Mouse (Mus musculus): ENCODE data around the gene Sox18.

The Sox18 gene

GRCm38 (mm10) chr2:181671326-181671725 lies at the start of gene Sox18:
Gene Sox18 (minus strand): TSS chr2:181671640.
- no peak for DNase-seq

- peak; percentile 67 to 76 for DNase-seq
Measured at GRCm38 (mm10) chr2:181721200-181721599, 49.8 kb upstream of the Sox18 start.

GRCm38 (mm10) chr2:181720061-181720460 lies 48.6 kb upstream of the Sox18 start:
- peak; percentile 54 to 68 for DNase-seq

GRCm38 (mm10) chr2:181716991-181717390 lies 45.6 kb upstream of the Sox18 start:
- peak; percentile 22 to 53 for DNase-seq

- no peak for DNase-seq
Measured at GRCm38 (mm10) chr2:181715382-181715781, 43.9 kb upstream of the Sox18 start.

GRCm38 (mm10) chr2:181714903-181715326 lies 43.5 kb upstream of the Sox18 start, which contains the start of gene Oprl1:
Gene Oprl1 (plus strand): TSS chr2:181715016.
- DNase-seq: peak; percentile 53 to 70

- peak in 1 of 2 experiments; percentile 59 for DNase-seq
Measured at GRCm38 (mm10) chr2:181713749-181714148, 42.3 kb upstream of the Sox18 start.

- peak in 1 of 2 experiments; percentile 46 for DNase-seq
Measured at GRCm38 (mm10) chr2:181706668-181707067, 35.2 kb upstream of the Sox18 start.

- DNase-seq: peak; percentile 1 to 3
Measured at GRCm38 (mm10) chr2:181698241-181698640, 26.8 kb upstream of the Sox18 start, which contains the start of gene Lkaaear1. Gene Lkaaear1 (minus strand): TSS chr2:181698442.

- peak in 1 of 2 experiments; percentile 2 for DNase-seq
Measured at GRCm38 (mm10) chr2:181696801-181697420, 25.5 kb upstream of the Sox18 start.

GRCm38 (mm10) chr2:181695776-181696175 lies 24.3 kb upstream of the Sox18 start:
- peak in 1 of 2 experiments; percentile 11 for DNase-seq

- peak in 1 of 2 experiments; percentile 3 for DNase-seq
Measured at GRCm38 (mm10) chr2:181694581-181694980, 23.1 kb upstream of the Sox18 start.

GRCm38 (mm10) chr2:181693339-181694280 lies 22.2 kb upstream of the Sox18 start, which contains the start of gene Rgs19:
Gene Rgs19 (minus strand): TSS chr2:181693977.
- DNase-seq: peak; percentile 78 to 86

- peak in 1 of 2 experiments; percentile 4 for DNase-seq
Measured at GRCm38 (mm10) chr2:181692304-181692703, 20.9 kb upstream of the Sox18 start.

- DNase-seq: no peak
Measured at GRCm38 (mm10) chr2:181691571-181691970, 20.1 kb upstream of the Sox18 start.

GRCm38 (mm10) chr2:181691083-181691482 lies 19.6 kb upstream of the Sox18 start:
- DNase-seq: no peak

- no peak for DNase-seq
Measured at GRCm38 (mm10) chr2:181689466-181690160, 18.2 kb upstream of the Sox18 start.

GRCm38 (mm10) chr2:181687586-181687985 lies 16.1 kb upstream of the Sox18 start:
- peak in 1 of 2 experiments; percentile 3 for DNase-seq

GRCm38 (mm10) chr2:181685686-181686085 lies 14.2 kb upstream of the Sox18 start:
- no peak for DNase-seq

GRCm38 (mm10) chr2:181684713-181685112 lies 13.3 kb upstream of the Sox18 start:
- DNase-seq: no peak

GRCm38 (mm10) chr2:181683381-181683780 lies 11.9 kb upstream of the Sox18 start:
- DNase-seq: no peak

GRCm38 (mm10) chr2:181681978-181682377 lies 10.5 kb upstream of the Sox18 start:
- no peak for DNase-seq

- peak; percentile 57 to 62 for DNase-seq
Measured at GRCm38 (mm10) chr2:181680716-181681117, 9.3 kb upstream of the Sox18 start.
